Mouse (Mus musculus) neural tube, embryonic 15.5 days (tissue): ENCODE results near the gene Gal. TPM values are rescaled to one million over a fixed set of nuclear protein-coding genes. Genes with fewer than 3 reads are reported as not detected.

Experiments used
- ATAC-seq: fragments of 200-750 bp; cut with Nextera tagmentation; 2 replicates; pipeline ENCODE4 v1.8.0; 2017; ENCODE audit warnings: mild to moderate bottlenecking, moderate TSS enrichment, moderate library complexity; ENCODE audit not compliant: low FRiP score
- H3K27ac ChIP-seq: fragments of 300-500 bp; sonication (generic); replicated peaks from 2 replicates; pipeline ENCODE4 v1.5.1; 2015; ENCODE audit warnings: mild to moderate bottlenecking, inconsistent platforms
- H3K27me3 ChIP-seq: fragments of 300-500 bp; sonication (generic); replicated peaks from 2 replicates; pipeline ENCODE4 v1.6.1; 2015; ENCODE audit warnings: inconsistent platforms
- H3K36me3 ChIP-seq: fragments of 300-500 bp; sonication (generic); 2 replicates; pipeline ENCODE4 v1.6.1; 2015; ENCODE audit warnings: inconsistent platforms
- H3K4me1 ChIP-seq: fragments of 300-500 bp; sonication (generic); 2 replicates; pipeline ENCODE4 v1.6.1; 2015; ENCODE audit warnings: inconsistent platforms
- H3K4me2 ChIP-seq: fragments of 300-500 bp; sonication (generic); 2 replicates; pipeline ENCODE4 v1.6.1; 2015; ENCODE audit warnings: inconsistent platforms, mild to moderate bottlenecking, moderate library complexity
- H3K4me3 ChIP-seq: fragments of 300-500 bp; sonication (generic); replicated peaks from 2 replicates; pipeline ENCODE4 v1.5.1; 2015; ENCODE audit warnings: mild to moderate bottlenecking, inconsistent platforms
- H3K9ac ChIP-seq: fragments of 300-500 bp; sonication (generic); replicated peaks from 2 replicates; pipeline ENCODE4 v1.6.1; 2015; ENCODE audit warnings: mild to moderate bottlenecking, inconsistent platforms
- H3K9me3 ChIP-seq: fragments of 300-500 bp; sonication (generic); replicated peaks from 2 replicates; pipeline ENCODE4 v1.6.1; 2016; ENCODE audit warnings: inconsistent platforms
- WGBS: fragments of 180-500 bp; shearing (Covaris S2); methylation state at CpG from one replicate; pipeline ENCODE4 v1.1.7; 2015; ENCODE audit warnings: mixed read lengths; 5-methylcytosine and 5-hydroxymethylcytosine counted together
- polyA plus RNA-seq: library from polyadenylated mRNA; unstranded; fragments of >200 nt; fragmentation: Nextera tagmentation; extraction: Ambion mirVana; gene quantifications from 2 replicates; pipeline ENCODE4 v1.2.1, GENCODE M21; 2015

Gene Gal
- polyA plus RNA-seq, 1 experiment from 2014 or later = 47.3 TPM

DNA sequence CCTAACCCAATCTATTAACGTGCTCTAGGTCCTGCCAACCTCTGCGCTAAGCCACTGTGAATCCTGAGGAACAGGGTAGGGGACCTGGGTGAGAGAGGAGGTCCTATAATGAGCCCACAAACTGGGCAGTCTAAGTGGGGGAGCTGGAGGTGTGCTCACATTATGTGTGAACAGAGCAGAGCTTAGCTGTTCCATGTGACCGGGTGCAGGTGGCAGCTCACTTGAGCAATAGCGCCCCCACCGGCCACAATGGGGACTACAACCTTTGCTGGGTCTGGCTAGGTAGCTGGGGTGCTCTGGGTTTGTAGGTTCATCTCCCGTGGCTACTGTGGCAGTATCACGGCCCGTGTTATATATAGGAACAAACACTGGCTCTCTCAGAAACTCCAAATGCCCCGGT is 22.5 kb upstream of the Gal start:
- Histone ChIP-seq H3K9ac (no peak overlapping the region), H3K4me2 (no peak overlapping the region), H3K4me1 (peaks cover 13% of the 10 kb centered on the region), H3K36me3 (no peaks in the 10 kb centered on the region), H3K4me3 (no peak overlapping the region), H3K27me3 (0 out of 2 replicates have a peak, but pooled peaks cover 2% of the 10 kb centered on the region), H3K27ac (no peak overlapping the region), H3K9me3 (no peaks in the 10 kb centered on the region)
- no peak for ATAC-seq
- WGBS = 56% methylated on average over 9 of the region's 9 CpGs

DNA sequence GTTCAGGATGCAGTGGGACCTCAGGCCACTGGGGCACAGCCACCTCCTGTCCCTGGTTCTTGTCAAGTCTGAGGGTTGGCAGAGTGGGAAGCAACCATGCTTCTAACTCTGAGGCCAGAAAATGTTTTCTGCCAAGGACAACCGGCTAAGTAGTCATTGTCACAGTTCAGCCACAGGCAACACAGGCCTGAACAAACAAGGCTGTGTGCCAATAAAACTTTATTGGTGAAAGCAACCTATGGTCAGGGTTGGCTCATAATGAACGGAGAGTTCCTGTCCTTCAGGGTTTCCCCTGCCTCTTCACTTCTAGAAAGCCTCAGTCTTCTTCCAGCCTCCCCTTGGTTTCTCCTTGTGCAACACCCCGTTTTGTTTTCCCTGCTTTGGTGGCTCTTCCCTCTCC is 21.5 kb upstream of the Gal start:
- Histone ChIP-seq H3K27ac (no peak overlapping the region), H3K27me3 (0 out of 2 replicates have a peak, but pooled peaks cover 2% of the 10 kb centered on the region), H3K9me3 (no peaks in the 10 kb centered on the region), H3K4me1 (peaks cover 7% of the 10 kb centered on the region), H3K9ac (no peak overlapping the region), H3K4me3 (no peak overlapping the region), H3K4me2 (no peak overlapping the region), H3K36me3 (no peaks in the 10 kb centered on the region)
- ATAC-seq = no peak
- 72% methylated on average over 3 of the region's 3 CpGs for WGBS

DNA sequence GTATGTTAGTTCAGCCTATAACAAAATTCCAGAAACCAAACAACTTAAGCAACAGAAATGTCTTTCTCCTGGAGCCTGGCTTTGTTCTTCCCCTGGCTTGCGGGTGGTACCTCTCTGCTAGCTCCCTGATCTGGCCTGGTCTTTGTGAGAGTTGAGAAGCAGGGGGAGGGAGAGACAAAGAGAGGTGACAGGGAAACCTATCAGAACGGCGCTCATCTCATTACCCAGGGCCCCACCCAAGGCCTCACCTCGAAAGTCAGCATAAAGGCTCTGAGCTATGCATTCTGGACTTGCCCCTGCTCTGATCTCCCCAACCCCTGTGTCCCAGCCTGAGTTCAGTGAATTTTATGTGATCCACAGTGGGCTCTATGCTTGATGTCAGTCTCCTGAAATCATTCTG is 20.3 kb upstream of the Gal start:
- 53% methylated on average over 4 of the region's 4 CpGs for WGBS
- no peak overlapping the region for H3K4me2 ChIP-seq
- H3K36me3 ChIP-seq = no peaks in the 10 kb centered on the region
- no peak overlapping the region for H3K4me3 ChIP-seq
- 0 out of 2 replicates have a peak, but pooled peaks cover 2% of the 10 kb centered on the region for H3K27me3 ChIP-seq
- no peak overlapping the region for H3K27ac ChIP-seq
- H3K4me1 ChIP-seq = no peaks in the 10 kb centered on the region
- H3K9me3 ChIP-seq = no peaks in the 10 kb centered on the region
- ATAC-seq = no peak
- no peak overlapping the region for H3K9ac ChIP-seq

DNA sequence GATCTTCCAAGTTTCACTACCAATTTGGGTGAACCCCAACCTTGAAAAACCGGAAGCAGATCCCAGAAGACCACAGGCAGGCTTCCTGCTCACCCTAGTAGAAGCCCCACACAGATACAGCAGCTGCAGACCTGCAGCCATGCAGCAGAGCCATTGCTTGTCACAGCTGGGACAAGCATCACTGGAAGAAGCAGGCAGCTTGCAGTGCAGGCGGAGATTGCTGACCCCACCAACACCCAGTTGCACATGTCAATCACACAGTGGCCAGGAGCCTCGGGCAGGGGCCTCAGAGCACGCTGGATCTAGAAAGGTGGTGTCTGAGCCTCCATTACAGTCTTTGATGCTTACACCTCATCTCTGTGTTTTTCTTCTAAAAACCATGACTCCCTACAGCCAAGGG is 19.8 kb upstream of the Gal start:
- no peak for ATAC-seq
- Histone ChIP-seq H3K9ac (no peak overlapping the region), H3K9me3 (no peaks in the 10 kb centered on the region), H3K27me3 (no peaks in the 10 kb centered on the region), H3K4me1 (no peaks in the 10 kb centered on the region; the same call in 1 of the 2 replicates), H3K27ac (no peak overlapping the region), H3K4me3 (no peak overlapping the region), H3K4me2 (no peak overlapping the region), H3K36me3 (no peaks in the 10 kb centered on the region)
- WGBS = 58% methylated on average over 4 of the region's 4 CpGs

DNA sequence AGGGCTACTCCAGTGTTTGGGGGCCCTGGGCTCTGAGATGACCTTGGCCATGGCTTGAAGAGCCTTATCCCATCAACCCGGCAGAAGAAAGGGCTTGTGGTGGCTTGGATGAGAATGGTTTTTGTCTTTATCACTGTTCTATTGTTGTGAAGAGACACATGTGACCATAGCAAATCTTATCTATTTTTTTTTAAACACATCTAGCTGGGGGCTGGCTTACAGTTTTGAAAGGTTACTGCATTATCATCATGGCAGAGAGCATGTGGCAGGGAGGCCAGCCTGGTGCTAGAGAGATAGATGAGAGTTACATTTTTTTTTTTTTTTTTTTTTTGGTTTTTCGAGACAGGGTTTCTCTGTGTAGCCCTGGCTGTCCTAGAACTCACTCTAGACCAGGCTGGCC is 17.6 kb upstream of the Gal start:
- Histone ChIP-seq H3K9ac (no peak overlapping the region), H3K4me2 (no peak overlapping the region), H3K27me3 (no peaks in the 10 kb centered on the region), H3K4me3 (no peak overlapping the region), H3K4me1 (no peaks in the 10 kb centered on the region; the same call in 1 of the 2 replicates), H3K36me3 (no peaks in the 10 kb centered on the region), H3K27ac (no peak overlapping the region), H3K9me3 (no peaks in the 10 kb centered on the region)
- no peak for ATAC-seq
- WGBS = 77% methylated on average over 2 of the region's 2 CpGs

DNA sequence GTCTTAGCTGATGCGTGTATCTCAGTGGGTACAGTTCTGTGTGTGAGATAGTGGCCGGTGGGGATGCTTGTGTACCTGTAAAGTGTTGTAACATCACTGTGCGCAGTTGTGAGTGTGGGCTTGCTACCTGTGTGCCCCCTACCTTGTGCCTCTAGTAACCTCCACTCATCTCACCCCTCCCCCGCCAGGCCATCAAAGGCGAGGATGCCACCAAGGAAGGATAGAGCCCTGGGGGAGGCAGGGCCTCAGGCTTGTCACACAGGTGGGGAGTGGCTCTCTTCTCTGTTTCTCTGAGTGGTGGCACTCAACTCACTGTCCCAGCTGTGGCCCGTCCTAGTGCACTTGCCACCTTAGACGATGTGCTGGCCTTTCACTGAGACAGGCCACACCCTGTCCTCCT is 16.7 kb upstream of the Gal start:
- ATAC-seq = no peak
- Histone ChIP-seq H3K4me1 (no peaks in the 10 kb centered on the region; the same call in 1 of the 2 replicates), H3K9me3 (no peaks in the 10 kb centered on the region), H3K9ac (no peak overlapping the region), H3K4me3 (no peak overlapping the region), H3K27ac (no peak overlapping the region), H3K36me3 (no peaks in the 10 kb centered on the region), H3K4me2 (no peak overlapping the region), H3K27me3 (no peaks in the 10 kb centered on the region)
- 64% methylated on average over 7 of the region's 7 CpGs for WGBS

DNA sequence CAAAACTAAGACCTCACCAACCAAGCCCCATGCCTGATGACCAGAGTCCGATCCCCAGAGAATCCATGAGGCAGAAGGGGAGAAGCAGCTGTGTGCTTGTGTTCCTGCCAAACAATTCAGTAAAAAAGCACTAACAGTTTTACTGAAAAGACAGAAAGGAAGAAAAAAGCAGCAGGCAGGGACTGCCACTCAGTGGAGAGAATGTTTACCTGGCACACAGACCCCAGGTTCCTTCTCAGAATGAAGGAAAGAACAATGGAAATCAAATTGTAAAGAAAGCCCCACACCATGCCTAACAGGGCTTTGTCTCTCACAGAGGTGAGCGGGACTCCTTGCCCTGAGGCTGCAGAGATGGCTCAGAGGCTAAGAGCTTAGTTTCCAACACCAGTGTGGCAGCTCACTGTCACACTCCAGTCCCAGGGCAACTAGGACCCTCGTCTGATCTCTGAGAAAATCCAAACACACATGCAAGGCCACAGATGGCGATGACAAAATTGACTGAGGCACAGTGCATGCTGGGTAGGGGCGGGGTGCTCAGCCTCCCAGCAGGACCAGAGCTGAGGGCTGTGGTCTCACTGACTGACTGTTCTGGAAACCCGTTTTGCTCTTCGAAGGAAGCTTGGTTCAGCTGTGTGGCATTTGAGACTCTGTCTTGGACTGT is 14.9 kb upstream of the Gal start:
- no peaks in the 10 kb centered on the region for H3K9me3 ChIP-seq
- no peak overlapping the region for H3K27ac ChIP-seq
- no peak overlapping the region for H3K4me2 ChIP-seq
- 46% methylated on average over 7 of the region's 7 CpGs for WGBS
- no peaks in the 10 kb centered on the region for H3K36me3 ChIP-seq
- H3K27me3 ChIP-seq = no peaks in the 10 kb centered on the region
- H3K4me1 ChIP-seq = no peaks in the 10 kb centered on the region; the same call in 1 of the 2 replicates
- ATAC-seq = no peak
- H3K9ac ChIP-seq = no peak overlapping the region
- no peak overlapping the region for H3K4me3 ChIP-seq

DNA sequence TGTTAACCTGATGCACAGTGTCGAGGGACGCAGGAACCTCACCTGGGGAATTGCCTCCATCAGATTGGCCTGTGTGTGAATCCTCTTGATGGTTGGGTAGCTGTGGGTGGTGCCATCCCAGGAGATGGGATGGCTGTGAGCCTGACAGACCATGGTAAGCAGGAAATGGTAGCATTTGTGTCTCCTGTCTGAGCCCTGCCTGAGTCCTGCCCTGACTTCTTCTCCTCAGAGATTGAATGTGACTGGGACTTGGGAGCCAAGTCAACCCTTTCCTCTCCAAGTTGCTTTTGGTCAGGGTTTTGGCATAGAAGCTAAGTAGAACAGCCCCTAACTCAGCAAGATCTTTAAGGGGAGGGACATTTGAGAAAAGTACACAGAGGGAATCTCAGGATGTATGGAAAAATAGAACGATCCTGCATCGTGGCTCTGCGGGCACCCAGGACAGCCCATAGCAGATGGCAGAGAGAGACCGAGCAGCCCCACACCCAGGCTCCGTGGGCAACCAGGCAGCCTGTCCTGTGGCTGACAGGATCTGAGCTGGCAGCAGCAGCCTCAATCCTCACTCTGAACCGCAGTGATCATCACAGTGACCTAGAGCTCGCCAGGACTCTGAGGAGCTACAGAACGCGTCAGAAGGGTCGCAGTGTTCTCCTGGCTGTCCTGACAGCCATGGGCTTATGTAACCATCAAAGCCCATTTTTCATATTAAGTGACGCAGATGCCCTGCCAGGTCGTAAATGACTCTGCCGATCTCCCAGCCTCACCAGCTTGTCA is 13.9 kb upstream of the Gal start:
- ATAC-seq = no peak
- no peak overlapping the region for H3K27ac ChIP-seq
- no peaks in the 10 kb centered on the region for H3K27me3 ChIP-seq
- no peak overlapping the region for H3K4me3 ChIP-seq
- H3K9me3 ChIP-seq = no peaks in the 10 kb centered on the region
- 79% methylated on average over 15 of the region's 15 CpGs for WGBS
- H3K36me3 ChIP-seq = no peaks in the 10 kb centered on the region
- no peak overlapping the region for H3K9ac ChIP-seq
- H3K4me2 ChIP-seq = no peak overlapping the region
- no peaks in the 10 kb centered on the region; the same call in 1 of the 2 replicates for H3K4me1 ChIP-seq

DNA sequence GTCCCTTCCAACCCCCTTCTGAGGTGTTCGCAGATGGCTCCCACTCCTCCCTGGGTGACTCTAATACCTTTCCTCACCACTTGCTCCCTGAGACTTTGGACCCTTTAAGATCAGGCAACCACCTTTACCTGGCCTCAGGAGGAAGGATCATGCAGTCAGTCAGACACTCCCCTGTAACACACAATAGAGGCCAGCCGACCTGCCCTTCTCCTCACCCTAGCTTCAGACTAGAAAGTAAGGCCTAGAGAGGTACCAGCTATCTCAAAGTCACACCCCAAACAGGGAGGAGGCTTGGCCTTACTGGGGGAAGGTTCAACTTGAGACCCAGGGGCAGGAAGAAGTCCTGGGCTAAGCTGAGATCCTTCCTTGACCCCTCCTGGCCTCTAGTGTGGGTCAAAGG is 9.9 kb upstream of the Gal start:
- H3K9me3 ChIP-seq = no peaks in the 10 kb centered on the region
- H3K27ac ChIP-seq = no peak overlapping the region
- H3K36me3 ChIP-seq = no peaks in the 10 kb centered on the region
- H3K27me3 ChIP-seq = no peaks in the 10 kb centered on the region
- no peak overlapping the region for H3K4me3 ChIP-seq
- no peak overlapping the region for H3K4me2 ChIP-seq
- no peak for ATAC-seq
- no peak overlapping the region for H3K9ac ChIP-seq
- 83% methylated on average over 2 of the region's 2 CpGs for WGBS
- no peaks in the 10 kb centered on the region for H3K4me1 ChIP-seq

DNA sequence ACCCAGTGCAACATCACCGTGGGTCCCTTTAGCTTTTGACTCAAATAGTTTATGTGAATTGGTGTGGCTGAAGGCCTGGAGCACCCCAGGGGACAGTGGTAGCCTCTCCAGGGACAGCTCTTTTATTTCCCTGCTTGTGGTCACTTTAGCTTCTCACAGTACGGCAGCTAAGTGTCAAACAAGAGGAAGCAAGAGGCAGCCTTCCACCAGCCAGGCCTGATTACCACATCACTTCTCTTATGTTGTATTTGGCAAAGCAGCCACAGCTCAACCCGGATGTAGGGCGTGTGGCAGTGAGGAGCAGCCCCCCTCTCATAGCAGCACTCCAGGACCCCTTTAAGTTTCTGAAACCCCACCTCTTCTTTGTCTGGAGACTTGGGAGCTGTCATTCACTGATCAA is 8.6 kb upstream of the Gal start:
- H3K27me3 ChIP-seq = no peaks in the 10 kb centered on the region
- no peak overlapping the region for H3K27ac ChIP-seq
- no peak overlapping the region for H3K4me3 ChIP-seq
- no peaks in the 10 kb centered on the region for H3K4me1 ChIP-seq
- H3K4me2 ChIP-seq = no peak overlapping the region
- 51% methylated on average over 4 of the region's 4 CpGs for WGBS
- ATAC-seq = no peak
- H3K9me3 ChIP-seq = no peaks in the 10 kb centered on the region
- no peak overlapping the region for H3K9ac ChIP-seq
- H3K36me3 ChIP-seq = no peaks in the 10 kb centered on the region

DNA sequence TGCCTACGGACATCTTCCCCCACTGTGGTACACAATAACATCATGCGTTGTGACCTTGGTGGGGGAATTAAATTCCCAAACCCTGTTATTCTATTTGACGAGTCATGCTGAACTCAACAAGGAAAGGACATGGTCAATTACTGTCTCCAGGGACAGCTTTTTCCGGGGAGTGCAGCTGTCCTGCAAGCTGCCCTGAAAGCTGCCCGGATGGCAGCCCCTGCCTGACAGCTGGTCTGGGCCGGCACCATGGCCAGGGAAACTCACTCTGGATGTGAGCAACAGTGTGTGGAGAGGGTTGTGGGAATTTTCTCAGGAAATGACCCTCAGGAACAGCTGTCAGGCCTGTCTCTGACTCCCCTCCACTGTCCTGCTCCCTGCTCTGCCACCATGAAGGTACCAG is 8.1 kb upstream of the Gal start:
- Histone ChIP-seq H3K4me1 (no peaks in the 10 kb centered on the region), H3K4me3 (no peak overlapping the region), H3K9ac (no peak overlapping the region), H3K36me3 (no peaks in the 10 kb centered on the region), H3K27me3 (no peaks in the 10 kb centered on the region), H3K4me2 (no peak overlapping the region), H3K9me3 (no peaks in the 10 kb centered on the region), H3K27ac (no peak overlapping the region)
- whole genome bisulfite sequencing = 20% methylated on average over 6 of the region's 6 CpGs
- no peak for ATAC-seq

DNA sequence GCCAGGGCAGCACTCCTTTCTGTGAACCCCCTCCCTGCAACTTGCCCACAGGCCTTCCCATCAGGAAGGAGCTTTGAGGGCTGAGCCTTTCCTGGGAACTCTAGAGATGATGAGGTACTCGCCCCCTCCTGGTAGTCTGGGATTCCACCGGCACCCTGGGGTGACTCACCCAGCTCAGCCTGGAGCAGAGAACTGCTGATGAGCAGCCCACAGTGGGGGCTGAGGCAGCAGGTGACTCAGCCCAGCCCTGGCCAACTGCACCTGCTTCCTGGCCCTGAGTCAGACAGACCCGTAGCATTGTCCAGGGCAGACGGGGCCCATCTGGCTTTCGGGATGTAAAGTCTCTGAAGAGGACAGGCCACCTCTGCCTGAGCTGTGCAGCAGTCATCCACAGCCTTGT is 4.9 kb upstream of the Gal start:
- WGBS = 51% methylated on average over 5 of the region's 5 CpGs
- H3K27me3 ChIP-seq = peaks cover 23% of the 10 kb centered on the region
- H3K4me1 ChIP-seq = peaks cover 5% of the 10 kb centered on the region
- H3K4me2 ChIP-seq = no peak overlapping the region
- no peaks in the 10 kb centered on the region for H3K36me3 ChIP-seq
- H3K9me3 ChIP-seq = no peaks in the 10 kb centered on the region
- ATAC-seq = no peak
- no peak overlapping the region for H3K9ac ChIP-seq
- H3K4me3 ChIP-seq = no peak overlapping the region
- H3K27ac ChIP-seq = no peak overlapping the region
